Comparison of ENCODE assay signal across 8 mouse cellular contexts in the genomic region with DNA sequence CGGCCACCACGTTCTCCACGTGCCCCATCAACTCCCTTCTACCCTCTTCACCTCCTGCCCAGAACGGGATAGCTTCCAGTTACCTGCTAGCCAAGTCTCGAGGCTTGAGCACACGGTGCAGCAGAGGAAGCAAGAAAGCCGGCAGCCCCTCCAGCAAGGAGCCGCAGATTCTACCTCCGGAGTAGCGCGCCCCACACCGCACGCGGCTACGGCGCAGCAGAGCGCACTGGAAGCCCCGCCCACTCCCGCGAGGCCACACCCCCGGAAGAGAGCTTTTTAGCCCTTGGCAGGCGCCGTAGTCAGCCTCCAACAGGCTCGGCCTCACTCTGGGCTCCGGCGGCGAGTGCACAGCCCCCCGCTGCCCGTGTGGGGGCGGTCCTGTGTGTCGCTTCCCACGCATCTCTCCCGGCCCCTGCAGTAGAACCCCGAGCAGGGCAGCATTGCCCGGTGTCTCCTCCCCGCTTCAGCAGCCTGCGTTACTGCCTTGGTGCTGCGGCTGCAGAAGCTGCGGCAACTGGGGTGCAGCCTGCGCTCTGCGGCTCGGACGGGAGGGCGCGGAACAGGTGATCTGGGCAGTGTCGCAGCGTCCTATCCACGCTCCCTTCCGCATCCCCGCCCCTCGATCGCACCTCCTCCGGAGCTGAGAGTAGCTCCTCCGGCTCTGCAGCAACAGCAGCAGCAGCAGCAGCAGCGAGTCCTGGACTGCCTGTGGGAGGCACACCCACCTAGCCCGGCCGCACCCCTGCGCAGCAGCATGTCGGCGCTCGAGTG. TPM values are rescaled to one million over a fixed set of nuclear protein-coding genes. Genes with fewer than 3 reads are reported as not detected.
DNase-seq lines count a peak whose midpoint lies in the region; ATAC-seq and TF ChIP-seq lines count a peak whose summit lies in the region.

A gene (minus strand): TSS at position 239 of the 771 bp plus-strand sequence.
A gene (plus strand): TSS at position 567 of the 771 bp plus-strand sequence.

- H3K9me3 ChIP-seq in embryonic facial prominence, embryonic 13.5 days = no peaks in the 10 kb centered on the region
- H3K9me3 ChIP-seq in limb, embryonic 12.5 days = no peaks in the 10 kb centered on the region
- no peaks in the 10 kb centered on the region for H3K9me3 ChIP-seq in midbrain, embryonic 15.5 days

- DNase-seq in 3134 (ENCODE audit: extremely low read depth, insufficient read length, low spot score) = peak; percentile 96
- DNase-seq in adrenal gland, postnatal 36 days = peak; percentile 97 to 98
- DNase-seq in heart, adult 18-20 months = peak; percentile 96 to 99
- DNase-seq in kidney, adult 2 months = peak; percentile 96
- peak; percentile 86 to 96 for DNase-seq in spleen, adult 2 months (ENCODE audit: low read depth in 1 of 2, low spot score in 2 of 2)

- H3K36me3 ChIP-seq in embryonic facial prominence, embryonic 13.5 days = no peaks in the 10 kb centered on the region
- no peaks in the 10 kb centered on the region for H3K36me3 ChIP-seq in kidney, adult 2 months (ENCODE audit: control insufficient read depth, insufficient read depth, low read length)
- no peaks in the 10 kb centered on the region for H3K36me3 ChIP-seq in limb, embryonic 12.5 days
- no peaks in the 10 kb centered on the region for H3K36me3 ChIP-seq in midbrain, embryonic 15.5 days (replicated peaks)
- no peaks in the 10 kb centered on the region for H3K36me3 ChIP-seq in spleen, adult 2 months (ENCODE audit: control insufficient read depth, insufficient read depth, low read length)

- H3K9ac ChIP-seq in embryonic facial prominence, embryonic 13.5 days = peak within 1 kb of the TSS; percentile 81
- H3K9ac ChIP-seq in limb, embryonic 12.5 days (replicated peaks) = peak within 1 kb of the TSS; percentile 72
- H3K9ac ChIP-seq in midbrain, embryonic 15.5 days = peak within 1 kb of the TSS; percentile 70

- H3K4me1 ChIP-seq in embryonic facial prominence, embryonic 13.5 days = peaks cover 23% of the 10 kb centered on the region
- no peaks in the 10 kb centered on the region for H3K4me1 ChIP-seq in kidney, adult 2 months (ENCODE audit: control insufficient read depth, insufficient read depth, low read length)
- H3K4me1 ChIP-seq in limb, embryonic 12.5 days (replicated peaks) = peaks cover 5% of the 10 kb centered on the region
- H3K4me1 ChIP-seq in midbrain, embryonic 15.5 days = peaks cover 22% of the 10 kb centered on the region
- H3K4me1 ChIP-seq in spleen, adult 2 months (ENCODE audit: control insufficient read depth, insufficient read depth, insufficient read length) = peaks cover 6% of the 10 kb centered on the region; the same call in 1 of the 2 replicates

- TF ChIP-seq CTCF in kidney, adult 2 months (conservative IDR thresholded peaks at IDR 0.05; ENCODE audit: insufficient read depth, insufficient read length, low read depth, low read length) = no peak
- peak; percentile 4; the same call in 1 of the 2 replicates for TF ChIP-seq CTCF in spleen, adult 2 months (IDR thresholded peaks at IDR 0.05; ENCODE audit: extremely low read depth, insufficient read depth, insufficient read length, insufficient replicate concordance)

- TF ChIP-seq POLR2A in kidney, adult 2 months (IDR thresholded peaks at IDR 0.05; ENCODE audit: low read depth, low read length) = peak; percentile 4
- TF ChIP-seq POLR2A in spleen, adult 2 months (IDR thresholded peaks at IDR 0.05; ENCODE audit: low read depth, low read length) = peak; percentile 36; the same call in 1 of the 2 replicates

- ATAC-seq in embryonic facial prominence, embryonic 13.5 days (ENCODE audit: insufficient number of reproducible peaks, insufficient read depth, low FRiP score, low TSS enrichment, low read depth) = peak; percentile 97
- peak; percentile 98 for ATAC-seq in limb, embryonic 12.5 days (ENCODE audit: insufficient number of reproducible peaks, insufficient read depth, low FRiP score, low TSS enrichment, low read depth)
- ATAC-seq in midbrain, embryonic 15.5 days (replicated peaks) = peak; percentile 97

- H3K27me3 ChIP-seq in embryonic facial prominence, embryonic 13.5 days = no peaks in the 10 kb centered on the region
- no peaks in the 10 kb centered on the region for H3K27me3 ChIP-seq in kidney, adult 2 months (replicated peaks; ENCODE audit: control insufficient read depth, insufficient read depth, low read length)
- H3K27me3 ChIP-seq in limb, embryonic 12.5 days = no peaks in the 10 kb centered on the region
- no peaks in the 10 kb centered on the region for H3K27me3 ChIP-seq in midbrain, embryonic 15.5 days (replicated peaks)
- H3K27me3 ChIP-seq in spleen, adult 2 months (ENCODE audit: control insufficient read depth, insufficient read depth, low read length) = no peaks in the 10 kb centered on the region

- peak within 1 kb of the TSS; percentile 90 for H3K27ac ChIP-seq in embryonic facial prominence, embryonic 13.5 days
- H3K27ac ChIP-seq in kidney, adult 2 months (ENCODE audit: insufficient read depth, low read depth, low read length) = peak within 1 kb of the TSS; percentile 89
- H3K27ac ChIP-seq in limb, embryonic 12.5 days = peak within 1 kb of the TSS; percentile 90
- H3K27ac ChIP-seq in midbrain, embryonic 15.5 days = peak within 1 kb of the TSS; percentile 90
- peak within 1 kb of the TSS; percentile 96 for H3K27ac ChIP-seq in spleen, adult 2 months (ENCODE audit: insufficient read depth, low read length)

- peak within 1 kb of the TSS; percentile 81 for H3K4me3 ChIP-seq in embryonic facial prominence, embryonic 13.5 days
- H3K4me3 ChIP-seq in kidney, adult 2 months (ENCODE audit: insufficient read depth, low read depth, low read length) = peak within 1 kb of the TSS; percentile 93
- peak within 1 kb of the TSS; percentile 73 for H3K4me3 ChIP-seq in limb, embryonic 12.5 days (replicated peaks)
- H3K4me3 ChIP-seq in midbrain, embryonic 15.5 days = peak within 1 kb of the TSS; percentile 74
- peak within 1 kb of the TSS; percentile 93 for H3K4me3 ChIP-seq in spleen, adult 2 months (ENCODE audit: extremely low read depth, insufficient read depth, insufficient read length)

- H3K4me2 ChIP-seq in embryonic facial prominence, embryonic 13.5 days = peak within 1 kb of the TSS; percentile 98
- H3K4me2 ChIP-seq in limb, embryonic 12.5 days = peak within 1 kb of the TSS; percentile 96
- peak within 1 kb of the TSS; percentile 86 for H3K4me2 ChIP-seq in midbrain, embryonic 15.5 days

- under 1% methylated on average over 61 of the region's 61 CpGs for WGBS in embryonic facial prominence, embryonic 13.5 days
- WGBS in kidney, adult 2 months = under 1% methylated on average over 61 of the region's 61 CpGs
- under 1% methylated on average over 61 of the region's 61 CpGs for WGBS in limb, embryonic 12.5 days
- under 1% methylated on average over 60 of the region's 61 CpGs for WGBS in midbrain, embryonic 15.5 days
- WGBS in spleen, adult 2 months = under 1% methylated on average over 61 of the region's 61 CpGs

RNA-seq across cellular contexts. Expression of the first gene that starts in this region (rescaled TPM):
- 1 to 10 TPM; 4.5 to 7.5 TPM for total RNA-seq in adrenal gland, postnatal 36 days (2021)
- polyA plus RNA-seq in embryonic facial prominence, embryonic 13.5 days (2015; fragmentation: Nextera tagmentation; extraction: Ambion mirVana) = 18.3 and 19.4 TPM in 2 replicates
- 1 to 10 TPM; 3.0 to 4.8 TPM for total RNA-seq in heart, adult 18-20 months (2021)
- polyA plus RNA-seq in kidney, adult 2 months (2012; rRNA removed) = 2.7 and 3.1 TPM in 2 replicates
- polyA plus RNA-seq in limb, embryonic 12.5 days (2016; fragmentation: Nextera tagmentation; extraction: Ambion mirVana) = 14.6 and 14.8 TPM in 2 replicates
- polyA plus RNA-seq in midbrain, embryonic 15.5 days (2015; fragmentation: Nextera tagmentation; extraction: Ambion mirVana) = 4.9 and 5.0 TPM in 2 replicates
- polyA plus RNA-seq in spleen, adult 2 months (2012; rRNA removed) = 1.2 and 2.1 TPM in 2 replicates

RNA-seq across cellular contexts. Expression of the second gene that starts in this region (rescaled TPM):
- total RNA-seq in adrenal gland, postnatal 36 days (2021) = 10 to 100 TPM in 1 of 2 experiments, 1 to 10 TPM in 1; 7.9 to 17.2 TPM
- 8.0 and 9.5 TPM in 2 replicates for polyA plus RNA-seq in embryonic facial prominence, embryonic 13.5 days (2015; fragmentation: Nextera tagmentation; extraction: Ambion mirVana)
- 1 to 10 TPM; 4.8 to 6.5 TPM for total RNA-seq in heart, adult 18-20 months (2021)
- 3.3 and 5.3 TPM in 2 replicates for polyA plus RNA-seq in kidney, adult 2 months (2012; rRNA removed)
- polyA plus RNA-seq in limb, embryonic 12.5 days (2016; fragmentation: Nextera tagmentation; extraction: Ambion mirVana) = 4.7 and 5.2 TPM in 2 replicates
- 41.0 and 42.1 TPM in 2 replicates for polyA plus RNA-seq in midbrain, embryonic 15.5 days (2015; fragmentation: Nextera tagmentation; extraction: Ambion mirVana)
- 2.0 and 2.5 TPM in 2 replicates for polyA plus RNA-seq in spleen, adult 2 months (2012; rRNA removed)

Comparison
In these comparisons a context has a peak if more than half of its experiments do, and no peak if none do; other contexts are left out.
1. Peak in every context shown above with its lines: DNase-seq, ATAC-seq, H3K4me3 ChIP-seq and H3K27ac ChIP-seq.